Mouse (Mus musculus) heart, embryonic 10.5 days (tissue): Measurements from ENCODE around the gene Amdhd1. TPM values are rescaled to one million over a fixed set of nuclear protein-coding genes. Genes with fewer than 3 reads are reported as not detected.

Experiments used
- DNase-seq: peaks from one replicate; pipeline ENCODE4 v3.0.0-alpha.2; 2017; ENCODE audit warnings: low spot score
- H3K27ac ChIP-seq: fragments of 300-500 bp; sonication (generic); 2 replicates; pipeline ENCODE4 v1.5.1; 2016; ENCODE audit warnings: mild to moderate bottlenecking
- H3K27me3 ChIP-seq: fragments of 300-500 bp; sonication (generic); 2 replicates; pipeline ENCODE4 v1.6.1; 2016; ENCODE audit warnings: mild to moderate bottlenecking; ENCODE audit not compliant: poor library complexity, insufficient read depth, severe bottlenecking
- H3K36me3 ChIP-seq: fragments of 300-500 bp; sonication (generic); 2 replicates; pipeline ENCODE4 v1.6.1; 2016; ENCODE audit warnings: mild to moderate bottlenecking, moderate library complexity
- H3K4me1 ChIP-seq: fragments of 300-500 bp; sonication (generic); 2 replicates; pipeline ENCODE4 v1.6.1; 2016; ENCODE audit warnings: mild to moderate bottlenecking
- H3K4me3 ChIP-seq: fragments of 300-500 bp; sonication (generic); 2 replicates; pipeline ENCODE4 v1.5.1; 2016; ENCODE audit warnings: mild to moderate bottlenecking, moderate library complexity
- H3K9me3 ChIP-seq: fragments of 300-500 bp; sonication (generic); 2 replicates; pipeline ENCODE4 v1.6.1; 2016; ENCODE audit warnings: mild to moderate bottlenecking, moderate library complexity
- WGBS: fragments of 180-500 bp; shearing (Covaris S2); methylation state at CpG from one replicate; pipeline ENCODE4 v1.1.7; 2016; 5-methylcytosine and 5-hydroxymethylcytosine counted together
- polyA plus RNA-seq: library from polyadenylated mRNA; unstranded; fragments of >200 nt; fragmentation: Nextera tagmentation; extraction: Ambion mirVana; gene quantifications from 2 replicates; pipeline ENCODE4 v1.2.1, GENCODE M21; 2016

The Amdhd1 gene
- 0.26 and 1.5 TPM in 2 replicates for polyA plus RNA-seq

GRCm38 (mm10) chr10:93539775-93540430 is at the start of gene Amdhd1:
Gene Amdhd1, minus strand, starts transcription at chr10:93540033.
- 3% methylated on average over 35 of the region's 35 CpGs for WGBS
- H3K36me3 ChIP-seq = no peaks in the 10 kb centered on the region
- DNase-seq = peak; percentile 93
- H3K4me1 ChIP-seq = peaks cover 20% of the 10 kb centered on the region
- H3K9me3 ChIP-seq = no peaks in the 10 kb centered on the region
- H3K27ac ChIP-seq = peak within 1 kb of the TSS; percentile 75
- peaks cover 33% of the 10 kb centered on the region for H3K27me3 ChIP-seq
- peak within 1 kb of the TSS; percentile 58 for H3K4me3 ChIP-seq

- Histone ChIP-seq H3K4me1 (peaks cover 13% of the 10 kb centered on the region), H3K9me3 (no peaks in the 10 kb centered on the region), H3K36me3 (peaks cover 22% of the 10 kb centered on the region), H3K27ac (peak within 1 kb of the TSS; percentile 96), H3K4me3 (peak within 1 kb of the TSS; percentile 75), H3K27me3 (no peaks in the 10 kb centered on the region)
- WGBS = under 1% methylated on average over 63 of the region's 63 CpGs
- DNase-seq = peak; percentile 96
These were observed 49.5 kb upstream of the Amdhd1 start, which contains the start of gene Snrpf for GRCm38 (mm10) chr10:93589281-93589848. Gene Snrpf, minus strand, starts transcription at chr10:93589706.

GRCm38 (mm10) chr10:93588796-93589195 is 49.0 kb upstream of the Amdhd1 start:
- peak overlapping the region; percentile 75 for H3K4me3 ChIP-seq
- DNase-seq = peak; percentile 75
- H3K27ac ChIP-seq = peak overlapping the region; percentile 96
- peaks cover 13% of the 10 kb centered on the region for H3K4me1 ChIP-seq
- H3K9me3 ChIP-seq = no peaks in the 10 kb centered on the region
- WGBS = 2% methylated on average over 11 of the region's 11 CpGs
- H3K36me3 ChIP-seq = peaks cover 26% of the 10 kb centered on the region
- no peaks in the 10 kb centered on the region for H3K27me3 ChIP-seq

- peak; percentile 81 for DNase-seq
- H3K36me3 ChIP-seq = peaks cover 9% of the 10 kb centered on the region
- H3K9me3 ChIP-seq = no peaks in the 10 kb centered on the region
- 64% methylated on average over 13 of the region's 13 CpGs for WGBS
- no peak overlapping the region for H3K27ac ChIP-seq
- no peaks in the 10 kb centered on the region for H3K4me1 ChIP-seq
- no peak overlapping the region for H3K4me3 ChIP-seq
- H3K27me3 ChIP-seq = no peaks in the 10 kb centered on the region
These were observed 37.5 kb upstream of the Amdhd1 start for GRCm38 (mm10) chr10:93577271-93577886.

- H3K9me3 ChIP-seq = no peaks in the 10 kb centered on the region
- H3K4me1 ChIP-seq = no peaks in the 10 kb centered on the region
- DNase-seq = no peak
- H3K27ac ChIP-seq = no peak overlapping the region
- H3K36me3 ChIP-seq = no peaks in the 10 kb centered on the region
- WGBS = 89% methylated on average over 8 of the region's 8 CpGs
- H3K4me3 ChIP-seq = no peak overlapping the region
- no peaks in the 10 kb centered on the region for H3K27me3 ChIP-seq
These were observed 36.1 kb upstream of the Amdhd1 start for GRCm38 (mm10) chr10:93575960-93576359.

GRCm38 (mm10) chr10:93574966-93575365 is 35.1 kb upstream of the Amdhd1 start:
- Histone ChIP-seq H3K27ac (no peak overlapping the region), H3K4me3 (no peak overlapping the region), H3K4me1 (no peaks in the 10 kb centered on the region), H3K27me3 (no peaks in the 10 kb centered on the region), H3K9me3 (no peaks in the 10 kb centered on the region), H3K36me3 (no peaks in the 10 kb centered on the region)
- DNase-seq = no peak
- WGBS = 57% methylated on average over 4 of the region's 4 CpGs

- WGBS = 45% methylated on average over 2 of the region's 2 CpGs
- Histone ChIP-seq H3K4me3 (no peak overlapping the region), H3K27me3 (no peaks in the 10 kb centered on the region), H3K36me3 (no peaks in the 10 kb centered on the region), H3K4me1 (no peaks in the 10 kb centered on the region), H3K9me3 (no peaks in the 10 kb centered on the region), H3K27ac (no peak overlapping the region)
- DNase-seq = no peak
These were observed 32.4 kb upstream of the Amdhd1 start for GRCm38 (mm10) chr10:93572209-93572608.

- WGBS = 77% methylated on average over 6 of the region's 6 CpGs
- Histone ChIP-seq H3K4me3 (no peak overlapping the region), H3K4me1 (no peaks in the 10 kb centered on the region), H3K36me3 (no peaks in the 10 kb centered on the region), H3K9me3 (no peaks in the 10 kb centered on the region), H3K27ac (no peak overlapping the region), H3K27me3 (no peaks in the 10 kb centered on the region)
- DNase-seq = no peak
These were observed 28.8 kb upstream of the Amdhd1 start for GRCm38 (mm10) chr10:93568671-93569070.

GRCm38 (mm10) chr10:93567841-93568566 is 28.2 kb upstream of the Amdhd1 start:
- no peaks in the 10 kb centered on the region for H3K9me3 ChIP-seq
- no peaks in the 10 kb centered on the region for H3K36me3 ChIP-seq
- no peak for DNase-seq
- no peaks in the 10 kb centered on the region for H3K4me1 ChIP-seq
- no peak overlapping the region for H3K4me3 ChIP-seq
- WGBS = 83% methylated on average over 11 of the region's 11 CpGs
- H3K27ac ChIP-seq = no peak overlapping the region
- no peaks in the 10 kb centered on the region for H3K27me3 ChIP-seq

GRCm38 (mm10) chr10:93567066-93567465 is 27.2 kb upstream of the Amdhd1 start:
- Histone ChIP-seq H3K4me1 (no peaks in the 10 kb centered on the region), H3K27ac (no peak overlapping the region), H3K4me3 (no peak overlapping the region), H3K36me3 (no peaks in the 10 kb centered on the region), H3K27me3 (no peaks in the 10 kb centered on the region), H3K9me3 (no peaks in the 10 kb centered on the region)
- WGBS = 81% methylated on average over 10 of the region's 10 CpGs
- DNase-seq = no peak

GRCm38 (mm10) chr10:93564518-93565090 is 24.8 kb upstream of the Amdhd1 start:
- 83% methylated on average over 14 of the region's 14 CpGs for WGBS
- H3K9me3 ChIP-seq = no peaks in the 10 kb centered on the region
- peaks cover 5% of the 10 kb centered on the region for H3K4me1 ChIP-seq
- H3K27ac ChIP-seq = no peak overlapping the region
- H3K4me3 ChIP-seq = no peak overlapping the region
- no peaks in the 10 kb centered on the region for H3K36me3 ChIP-seq
- DNase-seq = no peak
- H3K27me3 ChIP-seq = no peaks in the 10 kb centered on the region

- Histone ChIP-seq H3K4me1 (peaks cover 7% of the 10 kb centered on the region), H3K9me3 (no peaks in the 10 kb centered on the region), H3K27me3 (no peaks in the 10 kb centered on the region), H3K4me3 (no peak overlapping the region), H3K36me3 (no peaks in the 10 kb centered on the region), H3K27ac (no peak overlapping the region)
- WGBS = 45% methylated on average over 9 of the region's 9 CpGs
- DNase-seq = no peak
These were observed 20.0 kb upstream of the Amdhd1 start for GRCm38 (mm10) chr10:93559786-93560185.
